Mouse (Mus musculus) adrenal gland, adult (tissue): ENCODE measurements around the gene Mphosph10.

ENCODE experiments used
- DNase-seq, 2 experiments: peaks; one replicate each; pipeline ENCODE4 v3.0.0; 2022 to 2023; ENCODE audit warnings: low spot score in 1 of 2; ENCODE audit not compliant: inconsistent age in 2 of 2

Mphosph10 gene

GRCm38 (mm10) chr7:64354206-64354605 lies 37.9 kb downstream of the Mphosph10 start:
- DNase-seq, result no peak

DNA sequence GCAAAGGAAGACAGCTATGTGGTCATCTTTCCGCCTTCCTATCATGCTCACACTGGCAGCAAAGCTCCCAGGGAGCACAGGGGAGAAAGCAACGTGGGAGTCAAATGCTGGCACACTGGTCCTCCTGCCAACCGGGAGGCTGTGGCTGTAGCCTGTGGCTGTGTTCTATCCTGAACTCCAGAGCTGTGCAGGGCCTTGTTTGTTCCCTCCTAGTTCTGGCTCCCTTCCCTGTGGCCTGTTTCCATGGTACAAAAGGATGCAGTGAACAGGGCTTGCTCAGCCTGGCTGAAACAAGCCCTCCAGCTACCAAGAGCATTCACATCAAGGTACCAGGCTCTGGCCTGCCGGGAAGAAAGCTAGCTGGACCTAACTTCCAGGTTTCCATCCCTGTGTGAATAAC lies 41.0 kb downstream of the Mphosph10 start:
- peak in 1 of 2 experiments; percentile 41 for DNase-seq

DNA sequence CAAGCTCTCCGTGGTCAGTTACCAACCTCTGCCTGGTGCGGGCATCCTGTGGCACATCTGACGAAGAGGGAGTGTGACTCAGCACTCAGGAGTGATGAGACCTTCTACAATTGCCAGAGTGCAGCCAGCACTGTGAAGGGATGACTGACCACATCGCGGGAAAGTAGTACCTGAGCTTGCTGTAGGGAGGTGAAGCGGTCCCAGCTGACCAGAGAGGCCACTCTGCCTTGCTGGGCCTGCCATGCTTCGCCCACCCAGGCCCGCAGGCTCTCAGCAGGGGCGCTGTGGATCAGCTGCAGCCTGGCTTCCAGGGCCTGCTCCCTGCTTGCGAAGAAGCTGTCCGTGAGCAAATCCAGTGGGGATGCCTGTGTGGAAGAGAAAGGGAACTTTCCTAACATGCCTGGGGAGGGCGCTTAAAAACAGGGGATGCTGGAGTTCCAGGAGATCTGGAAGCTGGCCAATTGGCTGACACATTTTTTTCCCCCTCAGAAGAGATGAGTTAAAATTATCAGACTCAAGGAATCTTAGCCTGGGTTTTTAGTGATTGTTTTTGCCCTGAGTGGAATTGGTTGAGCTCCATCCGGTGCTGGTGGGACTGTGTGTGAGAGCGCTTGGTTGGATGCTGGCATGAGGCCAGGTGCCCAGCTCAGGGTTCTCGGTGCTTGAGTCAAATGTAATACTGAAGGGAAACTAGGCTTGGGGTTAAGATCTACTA lies 42.8 kb downstream of the Mphosph10 start:
- no peak for DNase-seq

GRCm38 (mm10) chr7:64347813-64348212 lies 44.3 kb downstream of the Mphosph10 start:
- no peak for DNase-seq

DNA sequence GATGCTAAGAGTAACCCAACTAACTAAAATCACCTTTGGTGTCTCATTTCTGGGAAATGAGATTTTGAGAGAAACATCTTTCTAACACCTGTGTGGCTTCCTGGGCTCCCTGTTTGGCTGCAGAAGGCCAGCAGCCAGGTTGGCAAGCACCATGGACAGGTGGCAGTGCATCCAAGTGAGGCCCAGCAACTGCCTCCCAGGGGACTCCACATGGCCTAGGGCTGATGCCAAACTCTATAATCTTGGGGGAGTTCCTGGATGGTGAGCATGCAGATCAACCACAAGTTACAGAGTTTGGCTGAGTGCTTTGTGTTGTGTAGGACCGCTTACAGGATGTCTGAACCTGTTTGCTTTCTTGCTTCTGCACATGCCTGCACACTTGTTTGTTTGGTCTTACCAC lies 59.4 kb downstream of the Mphosph10 start:
- no peak for DNase-seq

DNA sequence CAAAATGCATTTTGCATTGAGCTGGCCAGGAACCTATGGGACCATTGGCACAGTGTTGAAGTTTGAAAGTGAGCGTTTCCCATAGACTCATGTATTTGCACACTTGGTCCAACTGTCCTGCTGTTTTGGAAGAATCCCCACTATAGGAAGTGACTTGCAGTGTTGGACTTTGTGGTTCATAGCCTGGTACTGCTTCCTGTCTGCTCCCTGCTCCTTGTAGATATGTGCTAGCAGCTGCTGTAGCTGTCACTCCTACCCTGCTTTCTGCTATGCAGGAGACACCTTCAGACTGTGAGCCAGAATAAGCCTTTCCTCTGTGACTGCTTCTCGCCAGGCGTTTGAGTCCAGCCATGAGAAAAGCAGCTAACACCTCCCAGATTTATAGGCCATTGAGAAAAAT lies 60.8 kb downstream of the Mphosph10 start:
- no peak for DNase-seq

GRCm38 (mm10) chr7:64327486-64327885 lies 64.6 kb downstream of the Mphosph10 start:
- no peak for DNase-seq

GRCm38 (mm10) chr7:64326892-64327291 lies 65.2 kb downstream of the Mphosph10 start:
- DNase-seq, result peak; percentile 77 to 94
